Comparison of ENCODE assay signal across 20 mouse cellular contexts in genomic region chr1:43521512-43521911, GRCm38 (mm10).
DNase-seq lines count a peak whose midpoint lies in the region; ATAC-seq and TF ChIP-seq lines count a peak whose summit lies in the region.
"Had no signal": no experiment of that assay in that cellular context is flagged by ENCODE, and none has a peak within 500 bp of the region (broad histone marks: within the 10 kb centered on the region; RNA-seq: fewer than 3 reads in every experiment).

No protein-coding gene starts in this region.

- no peaks in the 10 kb centered on the region for H3K36me3 ChIP-seq in intestine, postnatal 0 days (ENCODE audit: control insufficient read depth, insufficient read depth)
- no peaks in the 10 kb centered on the region for H3K36me3 ChIP-seq in liver, postnatal 0 days (replicated peaks; ENCODE audit: insufficient read depth, low read length)
- H3K36me3 ChIP-seq in stomach, embryonic 14.5 days (ENCODE audit: control insufficient read depth, insufficient read depth, low read length): no peaks in the 10 kb centered on the region
- H3K36me3 ChIP-seq: heart, embryonic 10.5 days; limb, embryonic 12.5 days; midbrain, embryonic 15.5 days; neural tube, embryonic 15.5 days had no signal

- no peaks in the 10 kb centered on the region for H3K27me3 ChIP-seq in intestine, postnatal 0 days (replicated peaks; ENCODE audit: control insufficient read depth, insufficient read depth, low read length)
- H3K27me3 ChIP-seq in liver, postnatal 0 days (ENCODE audit: insufficient read depth, low read length): no peaks in the 10 kb centered on the region
- no peaks in the 10 kb centered on the region for H3K27me3 ChIP-seq in stomach, embryonic 14.5 days (ENCODE audit: control insufficient read depth, insufficient read depth, low read length)
- H3K27me3 ChIP-seq: embryonic facial prominence, embryonic 12.5 days; limb, embryonic 12.5 days; midbrain, embryonic 15.5 days; neural tube, embryonic 15.5 days had no signal

- H3K9ac ChIP-seq in intestine, postnatal 0 days (ENCODE audit: low read depth, low read length): no peak overlapping the region
- no peak overlapping the region for H3K9ac ChIP-seq in liver, postnatal 0 days (replicated peaks)
- no peak overlapping the region for H3K9ac ChIP-seq in stomach, embryonic 14.5 days (replicated peaks; ENCODE audit: low read depth, low read length)
- H3K9ac ChIP-seq: embryonic facial prominence, embryonic 12.5 days; limb, embryonic 12.5 days; midbrain, embryonic 15.5 days; neural tube, embryonic 15.5 days had no signal

- no peaks in the 10 kb centered on the region for H3K9me3 ChIP-seq in intestine, postnatal 0 days (ENCODE audit: control insufficient read depth)
- H3K9me3 ChIP-seq in liver, postnatal 0 days (ENCODE audit: low read length): no peaks in the 10 kb centered on the region
- H3K9me3 ChIP-seq in stomach, embryonic 14.5 days (ENCODE audit: control insufficient read depth, low read depth, low read length): no peaks in the 10 kb centered on the region
- H3K9me3 ChIP-seq: embryonic facial prominence, embryonic 12.5 days; heart, embryonic 10.5 days; limb, embryonic 12.5 days; midbrain, embryonic 15.5 days; neural tube, embryonic 15.5 days had no signal

- TF ChIP-seq POLR2A in bone marrow macrophage, adult 2 months (IDR thresholded peaks at IDR 0.05; ENCODE audit: borderline replicate concordance, low read depth, low read length): no peak
- no peak for TF ChIP-seq POLR2A in lung, adult 2 months (IDR thresholded peaks at IDR 0.05; ENCODE audit: borderline replicate concordance, extremely low read depth, low read depth, low read length)

- H3K4me2 ChIP-seq in intestine, postnatal 0 days (replicated peaks; ENCODE audit: low read depth): no peak overlapping the region
- no peak overlapping the region for H3K4me2 ChIP-seq in liver, postnatal 0 days (ENCODE audit: low read depth, low read length)
- no peak overlapping the region for H3K4me2 ChIP-seq in stomach, embryonic 14.5 days (replicated peaks; ENCODE audit: low read depth, low read length)
- H3K4me2 ChIP-seq: embryonic facial prominence, embryonic 12.5 days; limb, embryonic 12.5 days; midbrain, embryonic 15.5 days; neural tube, embryonic 15.5 days had no signal

- no peak overlapping the region for H3K4me3 ChIP-seq in bone marrow macrophage, adult 2 months (ENCODE audit: insufficient read depth, low read length)
- H3K4me3 ChIP-seq in intestine, postnatal 0 days (ENCODE audit: low read depth, low read length): no peak overlapping the region
- no peak overlapping the region for H3K4me3 ChIP-seq in liver, postnatal 0 days (ENCODE audit: low read depth, low read length)
- no peak overlapping the region for H3K4me3 ChIP-seq in stomach, embryonic 14.5 days (ENCODE audit: low read depth, low read length)
- no peak overlapping the region for H3K4me3 ChIP-seq in lung, adult 2 months (replicated peaks; ENCODE audit: extremely low read depth, low read depth, low read length)
- H3K4me3 ChIP-seq: embryonic facial prominence, embryonic 12.5 days; erythroblast, embryonic 14.5 days; heart, embryonic 10.5 days; limb, embryonic 12.5 days; midbrain, embryonic 15.5 days; neural tube, embryonic 15.5 days had no signal

- peak; percentile 82 for ATAC-seq in intestine, postnatal 0 days
- peak; percentile 71 for ATAC-seq in liver, postnatal 0 days
- ATAC-seq in stomach, embryonic 14.5 days (ENCODE audit: insufficient number of reproducible peaks, insufficient read depth, low FRiP score, low read depth): peak; percentile 50
- ATAC-seq in cerebellum, adult (ENCODE audit: insufficient number of reproducible peaks, low FRiP score, low TSS enrichment): no peak
- ATAC-seq: forebrain, embryonic 16.5 days; midbrain, embryonic 15.5 days had no signal

- peaks cover 24% of the 10 kb centered on the region for H3K4me1 ChIP-seq in bone marrow macrophage, adult 2 months (ENCODE audit: control insufficient read depth, insufficient read depth, low read length)
- H3K4me1 ChIP-seq in intestine, postnatal 0 days (replicated peaks; ENCODE audit: control insufficient read depth, insufficient read depth, low read length): peaks cover 14% of the 10 kb centered on the region
- H3K4me1 ChIP-seq in liver, postnatal 0 days (ENCODE audit: insufficient read depth): peaks cover 20% of the 10 kb centered on the region
- H3K4me1 ChIP-seq in stomach, embryonic 14.5 days (ENCODE audit: control insufficient read depth, insufficient read depth, low read length): 0 out of 2 replicates have a peak, but pooled peaks cover 4% of the 10 kb centered on the region
- H3K4me1 ChIP-seq in lung, adult 2 months (ENCODE audit: control insufficient read depth, insufficient read depth, low read length): peaks cover 3% of the 10 kb centered on the region
- H3K4me1 ChIP-seq: embryonic facial prominence, embryonic 12.5 days; limb, embryonic 12.5 days; midbrain, embryonic 15.5 days; neural tube, embryonic 15.5 days had no signal

- no peak for TF ChIP-seq EP300 in liver, postnatal 0 days (IDR thresholded peaks at IDR 0.05; ENCODE audit: low read depth)

- DNase-seq in liver, postnatal 0 days: no peak
- no peak for DNase-seq in gastrocnemius, postnatal 25 days
- DNase-seq in thymus, postnatal 10 days (ENCODE audit: low spot score in 2 of 2): no peak
- no peak for DNase-seq in lung, adult 2 months
- DNase-seq: adrenal gland, postnatal 14 days; cerebellum, adult 9-10 months; gastrocnemius, postnatal 36 days; right cerebral cortex, postnatal 14 days; thymus, postnatal 4 days had no signal

- WGBS in intestine, postnatal 0 days: 45% methylated on average over 3 of the region's 3 CpGs
- WGBS in liver, postnatal 0 days (ENCODE audit: insufficient replicate concordance): 30% methylated on average over 3 of the region's 3 CpGs
- 65% methylated on average over 3 of the region's 3 CpGs for WGBS in stomach, embryonic 14.5 days
- 62% methylated on average over 3 of the region's 3 CpGs for WGBS in lung, adult 2 months

- no peak for TF ChIP-seq CTCF in bone marrow macrophage, adult 2 months (IDR thresholded peaks at IDR 0.05; ENCODE audit: low read depth, low read length)
- TF ChIP-seq CTCF in intestine, postnatal 0 days (IDR thresholded peaks at IDR 0.05; ENCODE audit: low read depth): no peak
- no peak for TF ChIP-seq CTCF in liver, postnatal 0 days (IDR thresholded peaks at IDR 0.05; ENCODE audit: low read depth)
- no peak for TF ChIP-seq CTCF in lung, adult 2 months (IDR thresholded peaks at IDR 0.05; ENCODE audit: insufficient read depth, low read length)

- H3K27ac ChIP-seq in bone marrow macrophage, adult 2 months (ENCODE audit: insufficient read depth, low read depth, low read length): peak overlapping the region; percentile 61
- peak overlapping the region; percentile 79 for H3K27ac ChIP-seq in intestine, postnatal 0 days (ENCODE audit: low read depth, low read length)
- H3K27ac ChIP-seq in liver, postnatal 0 days (ENCODE audit: low read depth): peak overlapping the region; percentile 40; the same call in 1 of the 2 replicates
- H3K27ac ChIP-seq in stomach, embryonic 14.5 days (ENCODE audit: low read length): no peak overlapping the region
- H3K27ac ChIP-seq: embryonic facial prominence, embryonic 12.5 days; heart, embryonic 10.5 days; limb, embryonic 12.5 days; midbrain, embryonic 15.5 days; neural tube, embryonic 15.5 days had no signal
